Mouse (Mus musculus): Measurements from ENCODE around the gene Olfr50.

Olfr50 gene

DNA sequence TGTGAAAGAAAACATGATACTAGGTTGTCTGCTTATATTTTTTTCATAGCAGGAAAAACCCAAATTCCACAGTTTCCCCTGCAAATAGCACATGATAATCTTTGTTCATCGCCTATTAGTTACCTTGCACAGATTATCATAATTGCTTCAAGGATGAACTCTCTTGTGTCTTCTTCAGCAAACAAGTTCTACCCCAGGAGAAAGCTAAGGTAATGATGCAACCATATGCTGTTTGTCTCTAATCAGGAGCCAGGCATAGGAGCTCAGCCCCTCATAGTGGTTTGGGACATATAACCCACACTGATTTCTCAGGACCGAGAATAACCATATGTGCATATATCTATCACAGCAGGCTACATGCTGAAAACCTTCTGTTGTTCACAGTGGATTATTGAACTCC lies at the start of gene Olfr50:
Gene Olfr50, plus strand, starts transcription at position 301 of the 400 bp plus-strand sequence.
- no peak for DNase-seq (ENCODE audit: low read depth, low spot score)

DNA sequence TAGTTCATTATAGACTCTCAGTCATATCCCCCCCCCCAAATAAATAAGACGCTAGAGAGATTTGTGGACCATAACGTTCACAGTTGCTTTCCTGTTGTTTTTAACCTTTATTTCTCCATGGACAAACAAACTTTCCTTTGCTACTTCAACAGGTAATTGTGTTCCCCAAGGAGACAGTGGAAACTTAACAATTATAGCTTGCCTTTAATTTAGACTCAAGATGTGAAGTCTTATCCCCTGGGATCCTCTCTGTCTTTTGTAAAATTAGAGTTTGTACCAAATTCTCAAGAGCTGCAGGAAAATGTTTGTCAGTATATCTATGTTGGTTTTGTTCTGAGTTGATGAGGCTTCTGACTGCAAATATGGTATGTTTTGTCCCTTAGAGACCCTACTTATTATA lies 6.4 kb upstream of the Olfr50 start, which contains the start of gene Olfr348:
Gene Olfr348, plus strand, starts transcription at position 301 of the 400 bp plus-strand sequence.
- DNase-seq (ENCODE audit: low read depth, low spot score) = no peak

DNA sequence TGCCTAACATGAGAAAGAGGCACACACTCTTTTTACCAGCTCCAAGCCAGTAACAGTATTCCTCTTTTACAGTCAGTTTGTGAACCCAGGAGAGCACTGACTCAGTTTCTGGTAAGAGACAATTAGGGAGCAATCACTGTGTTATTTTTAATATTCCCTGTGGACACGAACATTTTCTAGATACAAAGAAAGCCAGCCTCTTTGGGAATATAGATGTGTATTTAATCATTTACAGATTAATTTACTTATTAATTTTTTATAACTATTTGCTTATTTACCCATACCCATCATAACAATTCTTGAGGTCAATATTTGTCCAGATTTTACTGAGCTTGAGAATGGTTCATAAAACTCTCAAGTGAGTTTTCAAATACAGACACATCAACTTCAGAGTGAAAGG lies 26.6 kb downstream of the Olfr50 start, which contains the start of gene Olfr3:
Gene Olfr3, minus strand, starts transcription at position 101 of the 400 bp plus-strand sequence.
- no peak for DNase-seq (ENCODE audit: low read depth, low spot score)

DNA sequence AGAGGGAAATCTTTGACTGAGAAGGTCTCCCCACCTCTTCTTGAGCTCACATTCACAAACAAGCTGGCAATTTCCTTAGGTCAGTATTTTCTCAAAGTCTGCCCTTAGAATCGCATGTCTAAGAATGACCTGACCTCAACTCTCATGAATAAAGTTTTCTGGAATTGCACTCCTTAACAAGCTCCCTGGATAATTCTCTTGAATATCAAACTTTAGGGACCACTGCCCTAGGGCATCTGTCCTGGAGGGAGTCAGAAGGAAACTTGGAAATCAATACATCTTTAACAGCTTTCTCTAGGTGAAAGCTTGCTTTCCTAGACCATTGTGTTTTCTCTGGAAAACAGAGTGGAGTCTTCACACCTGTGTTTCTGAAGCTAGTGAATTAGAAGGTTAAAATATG lies 55.7 kb downstream of the Olfr50 start, which contains the start of gene Olfr350:
Gene Olfr350, plus strand, starts transcription at position 301 of the 400 bp plus-strand sequence.
- no peak for DNase-seq (ENCODE audit: low read depth, low spot score)

All from mesoderm, embryonic 11.5 days (tissue).